Mouse (Mus musculus) kidney, adult 11 months (tissue): ENCODE results near the gene Anpep.

Experiments used
- DNase-seq: peaks from one replicate; pipeline ENCODE4 v3.0.0; 2022

Gene Anpep

GRCm38 (mm10) chr7:79860811-79861210 lies at the start of gene Anpep:
Anpep (minus strand) TSS chr7:79861059.
- DNase-seq, result no peak

- DNase-seq, result no peak
These were observed 46.5 kb upstream of the Anpep start for GRCm38 (mm10) chr7:79907356-79907755.

- DNase-seq, result no peak
These were observed 46.1 kb upstream of the Anpep start for GRCm38 (mm10) chr7:79906914-79907313.

GRCm38 (mm10) chr7:79905193-79905592 lies 44.3 kb upstream of the Anpep start:
- DNase-seq, result no peak

- DNase-seq, result no peak
These were observed 42.4 kb upstream of the Anpep start for GRCm38 (mm10) chr7:79903160-79903792.

DNA sequence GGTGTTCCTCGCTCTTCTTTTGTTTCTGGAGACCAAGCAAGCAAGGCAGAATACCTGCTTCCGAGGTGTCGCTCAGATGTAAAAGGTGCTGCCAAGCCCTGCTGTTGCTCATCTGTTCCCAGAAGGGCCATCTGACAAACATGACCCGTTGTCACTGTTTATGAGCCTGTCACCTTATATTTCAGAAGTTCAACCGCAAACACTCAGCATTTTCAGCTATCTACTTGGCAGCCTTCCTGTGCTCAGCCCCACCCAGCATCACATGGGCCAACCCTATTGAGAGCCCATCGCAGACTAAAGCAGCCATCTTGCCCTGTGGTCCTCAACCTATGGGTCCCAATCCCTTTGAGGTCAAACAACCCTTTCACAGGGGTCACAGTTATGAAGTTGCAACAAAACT lies 39.9 kb upstream of the Anpep start:
- no peak for DNase-seq

DNA sequence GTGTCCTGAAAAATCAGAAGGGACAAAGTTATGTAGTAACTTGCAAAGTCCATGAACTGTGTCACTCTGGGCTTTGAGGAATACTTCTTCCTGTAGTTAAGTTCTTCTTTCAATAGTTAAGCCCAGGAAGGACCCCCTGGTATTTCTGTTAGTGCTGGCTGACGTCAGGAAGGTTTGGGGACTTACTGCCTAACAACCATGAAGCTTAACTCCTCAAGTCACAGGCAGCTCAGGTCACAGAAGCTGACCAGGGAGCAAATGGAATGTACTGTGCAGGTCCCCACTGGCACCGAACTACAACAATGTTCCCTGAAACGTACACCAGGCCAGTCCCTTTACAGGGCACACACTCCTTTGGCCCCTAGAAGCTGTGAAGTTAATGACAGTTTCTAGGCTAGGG lies 34.4 kb upstream of the Anpep start:
- DNase-seq, result no peak

- DNase-seq, result no peak
These were observed 33.9 kb upstream of the Anpep start for GRCm38 (mm10) chr7:79894790-79895189.

- no peak for DNase-seq
These were observed 31.9 kb upstream of the Anpep start for GRCm38 (mm10) chr7:79892576-79893428.

GRCm38 (mm10) chr7:79890436-79891221 lies 29.8 kb upstream of the Anpep start:
- peak; percentile 45 for DNase-seq

DNA sequence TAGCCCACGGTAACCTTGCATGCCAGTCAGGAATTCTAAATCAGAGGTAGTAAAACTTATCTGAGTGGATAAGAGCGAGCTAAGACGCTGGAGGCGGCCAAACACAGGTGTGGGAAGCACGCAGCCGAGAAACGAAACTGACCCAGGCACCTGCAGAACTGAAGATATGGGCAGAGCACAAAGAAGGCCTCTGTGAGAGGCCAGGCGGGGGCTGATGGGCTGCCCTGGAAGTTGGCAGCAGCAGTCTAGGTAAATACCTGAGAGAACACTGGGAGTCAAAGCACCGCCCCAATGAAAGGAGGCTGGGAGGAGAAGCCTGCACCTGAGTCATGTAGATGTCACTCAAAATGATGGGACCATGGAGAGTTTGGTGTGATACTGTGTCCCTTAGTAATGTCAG lies 27.7 kb upstream of the Anpep start:
- DNase-seq, result no peak

DNA sequence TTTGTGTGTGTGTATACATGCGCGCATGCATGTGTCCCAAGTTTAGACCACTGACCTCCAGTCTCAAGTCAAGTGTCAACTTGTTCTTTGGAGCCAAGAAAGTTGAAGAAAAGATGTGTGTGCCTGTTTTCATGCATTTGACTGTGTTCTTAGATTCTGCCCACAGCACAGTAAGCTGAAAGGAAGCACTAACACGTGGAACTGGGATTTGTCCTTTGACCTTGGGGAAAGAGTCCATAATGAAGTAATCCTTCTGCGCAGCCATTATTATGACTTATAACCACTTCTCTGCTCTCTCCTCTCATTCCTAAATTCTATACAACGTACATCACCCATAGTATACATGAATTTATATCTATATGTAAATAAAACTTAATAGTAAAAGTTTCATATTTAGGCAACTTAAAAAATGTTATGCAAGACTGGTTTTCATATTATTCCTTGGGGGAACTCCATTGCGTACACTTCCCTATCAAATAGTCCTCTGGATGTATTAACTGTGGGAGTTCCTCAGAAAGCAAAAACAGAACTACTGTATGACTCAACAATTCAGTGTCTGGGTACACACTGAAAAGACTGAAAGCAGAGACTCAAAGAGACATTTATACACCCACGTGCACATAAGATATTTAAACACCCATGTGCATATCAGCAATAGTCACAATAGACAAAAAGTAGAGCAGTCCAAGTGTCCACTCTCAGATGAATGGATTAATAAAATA lies 22.9 kb upstream of the Anpep start:
- no peak for DNase-seq

- DNase-seq, result no peak
These were observed 21.0 kb upstream of the Anpep start for GRCm38 (mm10) chr7:79881901-79882300.

DNA sequence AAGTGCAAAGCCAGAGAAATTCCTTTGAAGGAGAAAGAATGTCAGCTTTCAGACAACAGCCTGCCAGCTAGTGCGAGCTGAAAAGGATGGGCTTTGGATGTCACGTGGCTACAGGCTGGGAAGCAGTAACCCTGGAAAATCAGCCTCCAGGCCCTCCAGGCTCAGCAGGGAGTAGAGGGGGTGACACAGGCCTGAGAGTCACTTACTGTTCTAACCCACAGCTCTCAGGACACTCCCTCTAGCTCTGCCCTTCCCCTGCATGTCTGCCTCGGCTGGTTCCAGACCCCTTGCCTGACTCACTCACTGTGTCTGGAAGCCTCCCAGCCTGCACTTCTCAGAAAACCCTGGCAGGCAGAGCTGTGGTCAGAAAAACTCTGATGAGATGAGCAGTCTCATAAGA lies 20.1 kb upstream of the Anpep start:
- DNase-seq, result no peak

- no peak for DNase-seq
These were observed 19.2 kb upstream of the Anpep start for GRCm38 (mm10) chr7:79880033-79880432.

- no peak for DNase-seq
These were observed 17.7 kb upstream of the Anpep start for GRCm38 (mm10) chr7:79878455-79879025.

DNA sequence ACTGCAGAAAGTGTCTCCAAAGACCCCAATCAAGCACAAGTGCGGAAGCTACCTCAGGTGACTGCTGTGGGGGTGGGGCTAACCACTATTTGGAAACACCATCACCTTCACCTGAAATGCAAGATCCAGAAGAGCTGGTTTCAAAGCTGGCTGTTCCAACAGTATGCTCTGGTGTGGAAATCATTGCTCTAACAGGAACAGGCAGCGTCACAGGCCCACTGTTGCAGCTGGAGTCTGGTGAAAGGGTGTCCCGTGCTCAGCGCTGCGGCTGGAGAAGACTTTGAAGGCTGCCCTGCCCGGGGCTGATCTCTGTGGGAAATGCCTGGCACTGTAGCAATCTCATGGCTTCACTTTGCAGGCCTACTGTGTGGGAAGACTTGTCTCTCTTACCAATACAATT lies 12.5 kb upstream of the Anpep start:
- DNase-seq, result no peak

DNA sequence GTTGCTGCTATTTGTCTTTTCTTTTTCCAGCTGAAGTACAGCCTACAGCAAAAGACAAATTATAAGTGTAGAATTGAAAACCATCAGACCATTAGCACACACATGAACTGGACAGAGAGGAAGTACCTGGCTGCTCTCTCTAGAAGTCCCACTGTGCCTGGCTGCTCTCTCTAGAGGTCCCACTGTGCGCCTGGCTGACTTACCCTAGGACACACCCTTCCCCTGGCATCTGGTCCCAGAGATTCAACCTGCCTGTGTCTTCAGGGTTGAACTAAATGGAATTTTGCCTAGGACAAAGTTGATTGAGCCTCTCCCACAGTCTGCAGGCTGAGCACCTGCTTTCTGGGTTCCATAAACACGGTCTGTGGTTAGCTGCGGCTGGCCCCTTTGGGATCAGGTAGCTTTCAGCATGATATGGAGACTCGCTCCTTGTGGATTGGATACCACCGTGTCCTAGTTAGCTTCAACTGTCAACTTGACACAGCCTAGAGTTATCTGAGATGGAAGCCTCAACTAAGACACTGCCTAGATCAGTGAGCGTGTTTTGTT lies 11.0 kb upstream of the Anpep start:
- DNase-seq, result no peak

GRCm38 (mm10) chr7:79869072-79869719 lies 8.3 kb upstream of the Anpep start:
- no peak for DNase-seq

DNA sequence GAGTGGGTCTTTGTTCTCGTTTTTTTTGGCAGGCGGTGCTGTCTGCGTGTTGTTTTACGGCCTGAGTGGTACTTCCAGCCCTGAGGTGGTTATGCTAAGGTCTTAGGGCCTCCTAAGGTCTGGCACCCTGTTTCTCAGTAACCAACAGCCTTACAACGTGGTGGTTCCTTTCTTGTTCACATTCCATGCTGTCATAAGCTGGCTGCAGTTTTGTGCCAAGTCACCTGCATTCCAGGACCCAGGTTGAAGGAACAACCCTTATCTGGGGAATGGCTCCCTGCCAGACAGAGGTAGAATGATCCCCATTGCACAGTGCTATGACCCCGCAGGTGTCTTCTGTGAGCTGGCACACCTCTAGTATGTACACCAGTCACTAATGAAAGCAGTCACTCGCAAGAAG lies 7.6 kb upstream of the Anpep start:
- peak; percentile 47 for DNase-seq

DNA sequence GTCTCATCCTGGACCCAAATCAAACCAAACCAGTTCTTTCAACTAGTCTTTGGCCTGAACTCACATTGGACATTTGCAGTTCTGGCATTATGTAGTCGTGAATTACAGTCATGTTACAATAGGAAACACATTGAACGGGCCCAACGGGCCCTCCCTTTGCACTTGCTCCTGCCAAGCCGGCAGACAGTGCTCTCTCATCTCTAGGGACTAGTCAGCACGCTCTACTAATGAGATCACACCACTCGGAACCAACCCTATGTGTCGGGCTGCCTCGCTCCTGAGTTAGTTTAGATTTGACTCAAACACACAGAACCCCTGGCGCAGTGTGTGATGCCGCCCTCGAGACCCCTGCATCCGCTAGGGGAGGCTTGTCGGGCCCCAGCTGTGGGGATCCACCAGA lies 7.0 kb upstream of the Anpep start:
- peak; percentile 11 for DNase-seq
